Mouse (Mus musculus) hindbrain, embryonic 12.5 days (tissue): ENCODE data around the gene Rbfox1. TPM values are rescaled to one million over a fixed set of nuclear protein-coding genes. Genes with fewer than 3 reads are reported as not detected.

Source experiments
- ATAC-seq: fragments of 200-750 bp; cut with Nextera tagmentation; 2 replicates; pipeline ENCODE4 v1.8.0; 2017; ENCODE audit warnings: moderate TSS enrichment; ENCODE audit not compliant: low FRiP score
- H3K27ac ChIP-seq: fragments of 300-500 bp; sonication (generic); 2 replicates; pipeline ENCODE4 v1.5.1; 2016; ENCODE audit warnings: mild to moderate bottlenecking
- H3K27me3 ChIP-seq: fragments of 300-500 bp; sonication (generic); 2 replicates; pipeline ENCODE4 v1.6.1; 2016; ENCODE audit warnings: mild to moderate bottlenecking
- H3K36me3 ChIP-seq: fragments of 300-500 bp; sonication (generic); 2 replicates; pipeline ENCODE4 v1.6.1; 2016; ENCODE audit warnings: mild to moderate bottlenecking
- H3K4me1 ChIP-seq: fragments of 300-500 bp; sonication (generic); 2 replicates; pipeline ENCODE4 v1.6.1; 2016
- H3K4me2 ChIP-seq: fragments of 300-500 bp; sonication (generic); replicated peaks from 2 replicates; pipeline ENCODE4 v1.6.1; 2016; ENCODE audit warnings: mild to moderate bottlenecking
- H3K4me3 ChIP-seq: fragments of 300-500 bp; sonication (generic); 2 replicates; pipeline ENCODE4 v1.5.1; 2016; ENCODE audit warnings: mild to moderate bottlenecking
- H3K9ac ChIP-seq: fragments of 300-500 bp; sonication (generic); 2 replicates; pipeline ENCODE4 v1.6.1; 2016; ENCODE audit warnings: mild to moderate bottlenecking, moderate library complexity
- H3K9me3 ChIP-seq: fragments of 300-500 bp; sonication (generic); replicated peaks from 2 replicates; pipeline ENCODE4 v1.6.1; 2016; ENCODE audit warnings: mild to moderate bottlenecking
- WGBS: fragments of 180-500 bp; shearing (Covaris S2); methylation state at CpG from one replicate; pipeline ENCODE4 v1.1.7; 2016; 5-methylcytosine and 5-hydroxymethylcytosine counted together
- polyA plus RNA-seq: library from polyadenylated mRNA; unstranded; fragments of >200 nt; fragmentation: Nextera tagmentation; extraction: Ambion mirVana; gene quantifications from 2 replicates; pipeline ENCODE4 v1.2.1, GENCODE M21; 2016

Rbfox1 gene
- polyA plus RNA-seq, 1 experiment from 2014 or later, result 50.1 TPM

GRCm38 (mm10) chr16:6180819-6181218 lies 295.7 kb downstream of the Rbfox1 start:
- Histone ChIP-seq H3K4me1 (no peaks in the 10 kb centered on the region), H3K9ac (no peak overlapping the region), H3K36me3 (no peaks in the 10 kb centered on the region), H3K4me2 (no peak overlapping the region), H3K4me3 (no peak overlapping the region), H3K27me3 (no peaks in the 10 kb centered on the region), H3K9me3 (no peaks in the 10 kb centered on the region), H3K27ac (no peak overlapping the region)
- 89% methylated on average over 9 of the region's 9 CpGs for WGBS
- ATAC-seq, result no peak

GRCm38 (mm10) chr16:6182329-6182728 lies 297.2 kb downstream of the Rbfox1 start:
- Histone ChIP-seq H3K4me3 (no peak overlapping the region), H3K9ac (no peak overlapping the region), H3K4me1 (no peaks in the 10 kb centered on the region), H3K27me3 (no peaks in the 10 kb centered on the region), H3K27ac (no peak overlapping the region), H3K4me2 (no peak overlapping the region), H3K9me3 (no peaks in the 10 kb centered on the region), H3K36me3 (no peaks in the 10 kb centered on the region)
- no peak for ATAC-seq

DNA sequence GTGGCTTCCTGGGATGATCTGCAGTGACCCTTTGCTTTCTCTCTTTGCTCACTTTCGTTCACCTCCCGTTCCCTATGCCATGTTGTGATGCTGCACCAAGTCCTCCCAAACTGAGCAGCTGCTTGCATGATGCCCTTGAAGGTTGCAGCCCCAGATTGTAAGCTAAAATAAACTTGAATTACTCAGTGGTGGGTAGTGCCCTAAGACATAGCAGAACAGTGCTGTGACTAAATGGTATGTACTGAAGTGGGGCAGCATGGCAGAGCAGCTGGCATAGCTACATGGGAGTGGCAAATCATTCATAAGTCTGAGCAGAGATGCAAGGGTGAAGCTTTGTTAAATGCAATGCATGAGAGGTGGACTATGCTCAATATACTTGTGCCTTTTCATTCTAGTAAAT lies 307.2 kb downstream of the Rbfox1 start:
- Histone ChIP-seq H3K27ac (no peak overlapping the region), H3K4me1 (no peaks in the 10 kb centered on the region), H3K4me3 (no peak overlapping the region), H3K4me2 (no peak overlapping the region), H3K27me3 (no peaks in the 10 kb centered on the region), H3K9ac (no peak overlapping the region), H3K36me3 (no peaks in the 10 kb centered on the region), H3K9me3 (no peaks in the 10 kb centered on the region)
- 88% methylated on average over 2 of the region's 2 CpGs for WGBS
- no peak for ATAC-seq

DNA sequence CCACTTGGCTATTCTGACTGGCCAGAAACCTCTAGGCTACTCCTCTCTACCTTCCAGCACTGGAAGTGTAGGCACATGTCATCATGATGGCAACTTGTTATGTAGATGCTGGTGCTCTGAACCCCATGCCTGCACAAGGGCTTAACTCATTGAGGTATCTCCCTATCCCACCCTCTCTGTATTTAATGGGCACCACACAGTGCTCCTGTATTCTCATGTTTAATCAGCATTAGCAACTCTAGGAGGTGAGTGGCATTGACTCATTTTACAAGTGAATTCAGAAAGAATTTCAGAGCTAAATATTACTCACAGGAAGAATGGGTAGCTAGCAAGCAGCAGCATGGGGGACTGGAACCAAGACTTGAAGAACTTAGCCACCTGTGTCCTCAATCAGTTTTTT lies 321.3 kb downstream of the Rbfox1 start:
- ATAC-seq, result no peak
- H3K27me3 ChIP-seq, result no peaks in the 10 kb centered on the region
- no peaks in the 10 kb centered on the region for H3K9me3 ChIP-seq
- H3K36me3 ChIP-seq, result no peaks in the 10 kb centered on the region
- no peak overlapping the region for H3K9ac ChIP-seq
- no peaks in the 10 kb centered on the region for H3K4me1 ChIP-seq
- no peak overlapping the region for H3K4me3 ChIP-seq
- H3K27ac ChIP-seq, result no peak overlapping the region
- H3K4me2 ChIP-seq, result no peak overlapping the region

DNA sequence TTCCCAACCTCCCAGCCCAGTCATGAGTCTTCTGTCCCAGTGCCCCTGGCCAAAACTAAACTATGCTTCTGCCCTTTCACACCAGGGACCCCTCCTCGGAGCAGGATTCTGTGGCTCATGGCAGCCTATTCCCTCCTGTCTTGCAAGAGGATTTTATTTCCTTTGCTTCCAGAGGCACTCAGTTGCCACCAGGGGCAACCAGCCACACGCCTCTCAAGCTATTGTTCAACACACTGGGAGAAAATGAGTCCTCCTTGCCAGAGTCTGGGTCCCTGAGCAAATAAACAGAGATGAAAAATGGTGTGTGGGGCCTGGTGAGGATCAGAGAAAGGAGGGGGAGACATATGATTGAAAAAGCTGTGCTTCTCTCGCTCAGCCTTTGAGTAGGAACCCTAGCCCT lies 327.8 kb downstream of the Rbfox1 start:
- ATAC-seq, result no peak
- Histone ChIP-seq H3K4me1 (no peaks in the 10 kb centered on the region; the same call in 1 of the 2 replicates), H3K9me3 (no peaks in the 10 kb centered on the region), H3K4me2 (no peak overlapping the region), H3K36me3 (no peaks in the 10 kb centered on the region), H3K9ac (no peak overlapping the region), H3K27ac (peak overlapping the region; percentile 68), H3K27me3 (no peaks in the 10 kb centered on the region), H3K4me3 (no peak overlapping the region)
- 21% methylated on average over 3 of the region's 3 CpGs for WGBS

DNA sequence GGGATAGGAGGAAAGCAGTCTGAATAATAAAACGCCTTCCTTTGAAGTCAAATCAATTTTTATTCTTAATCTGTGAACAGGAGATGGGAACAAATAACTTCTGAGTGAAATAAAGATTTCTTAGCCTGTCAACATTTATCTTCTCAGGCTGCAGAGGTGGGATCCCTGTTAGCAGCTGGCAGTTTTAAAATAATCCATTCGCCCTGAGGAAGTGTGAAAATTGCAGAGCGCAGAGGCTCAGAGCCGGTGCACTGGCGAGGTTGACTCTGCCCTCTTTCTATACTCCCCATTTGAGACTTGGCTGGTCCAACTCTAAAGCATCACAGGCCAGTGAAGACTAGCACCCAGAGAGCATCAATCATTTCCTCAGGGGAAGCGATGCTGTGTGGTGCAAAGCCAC lies 342.3 kb downstream of the Rbfox1 start:
- ATAC-seq, result no peak
- Histone ChIP-seq H3K27ac (no peak overlapping the region), H3K9ac (no peak overlapping the region), H3K27me3 (no peaks in the 10 kb centered on the region), H3K36me3 (no peaks in the 10 kb centered on the region), H3K4me2 (no peak overlapping the region), H3K9me3 (no peaks in the 10 kb centered on the region), H3K4me1 (no peaks in the 10 kb centered on the region), H3K4me3 (no peak overlapping the region)
- 68% methylated on average over 6 of the region's 6 CpGs for WGBS

- no peak overlapping the region for H3K4me3 ChIP-seq
- H3K36me3 ChIP-seq, result no peaks in the 10 kb centered on the region
- no peaks in the 10 kb centered on the region for H3K4me1 ChIP-seq
- H3K27me3 ChIP-seq, result no peaks in the 10 kb centered on the region
- 93% methylated on average over 2 of the region's 2 CpGs for WGBS
- no peak for ATAC-seq
- no peaks in the 10 kb centered on the region for H3K9me3 ChIP-seq
- no peak overlapping the region for H3K27ac ChIP-seq
- H3K4me2 ChIP-seq, result no peak overlapping the region
- H3K9ac ChIP-seq, result no peak overlapping the region
Measured at GRCm38 (mm10) chr16:6232966-6233365, 347.8 kb downstream of the Rbfox1 start.

DNA sequence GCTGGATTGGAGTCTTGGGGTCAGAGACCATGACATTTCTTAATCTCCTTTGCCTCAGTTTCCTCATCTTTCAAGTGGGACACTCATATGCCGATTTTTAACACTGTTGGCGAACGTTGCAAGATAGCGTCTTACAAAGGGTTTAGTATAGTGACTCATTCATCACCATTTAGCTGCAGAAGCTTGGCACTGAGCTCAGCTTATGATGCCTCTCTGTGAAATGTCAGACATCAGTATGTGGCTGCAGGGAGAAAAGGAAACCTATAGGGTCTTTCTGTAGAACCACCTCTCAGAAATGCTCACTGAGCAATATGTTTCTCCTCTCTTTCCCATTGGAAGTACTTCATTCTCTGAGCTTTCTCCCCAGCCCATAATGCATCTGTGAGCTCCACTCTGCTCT lies 356.2 kb downstream of the Rbfox1 start:
- no peak overlapping the region for H3K9ac ChIP-seq
- no peaks in the 10 kb centered on the region for H3K4me1 ChIP-seq
- 96% methylated on average over 4 of the region's 4 CpGs for WGBS
- no peaks in the 10 kb centered on the region for H3K9me3 ChIP-seq
- no peaks in the 10 kb centered on the region for H3K36me3 ChIP-seq
- no peak overlapping the region for H3K4me3 ChIP-seq
- no peak overlapping the region for H3K27ac ChIP-seq
- H3K4me2 ChIP-seq, result no peak overlapping the region
- H3K27me3 ChIP-seq, result no peaks in the 10 kb centered on the region
- ATAC-seq, result no peak

GRCm38 (mm10) chr16:6242468-6242867 lies 357.3 kb downstream of the Rbfox1 start:
- Histone ChIP-seq H3K27me3 (no peaks in the 10 kb centered on the region), H3K27ac (no peak overlapping the region), H3K4me2 (no peak overlapping the region), H3K4me3 (no peak overlapping the region), H3K9ac (no peak overlapping the region), H3K4me1 (no peaks in the 10 kb centered on the region), H3K36me3 (no peaks in the 10 kb centered on the region), H3K9me3 (no peaks in the 10 kb centered on the region)
- 79% methylated on average over 3 of the region's 3 CpGs for WGBS
- no peak for ATAC-seq

- Histone ChIP-seq H3K4me1 (no peaks in the 10 kb centered on the region), H3K9ac (no peak overlapping the region), H3K4me2 (no peak overlapping the region), H3K9me3 (no peaks in the 10 kb centered on the region), H3K36me3 (no peaks in the 10 kb centered on the region), H3K27ac (no peak overlapping the region), H3K27me3 (no peaks in the 10 kb centered on the region), H3K4me3 (no peak overlapping the region)
- WGBS, result 44% methylated on average over 4 of the region's 4 CpGs
- ATAC-seq, result no peak
Measured at GRCm38 (mm10) chr16:6247569-6247968, 362.4 kb downstream of the Rbfox1 start.

GRCm38 (mm10) chr16:6264557-6264956 lies 379.4 kb downstream of the Rbfox1 start:
- ATAC-seq, result no peak
- Histone ChIP-seq H3K4me2 (no peak overlapping the region), H3K36me3 (no peaks in the 10 kb centered on the region)

DNA sequence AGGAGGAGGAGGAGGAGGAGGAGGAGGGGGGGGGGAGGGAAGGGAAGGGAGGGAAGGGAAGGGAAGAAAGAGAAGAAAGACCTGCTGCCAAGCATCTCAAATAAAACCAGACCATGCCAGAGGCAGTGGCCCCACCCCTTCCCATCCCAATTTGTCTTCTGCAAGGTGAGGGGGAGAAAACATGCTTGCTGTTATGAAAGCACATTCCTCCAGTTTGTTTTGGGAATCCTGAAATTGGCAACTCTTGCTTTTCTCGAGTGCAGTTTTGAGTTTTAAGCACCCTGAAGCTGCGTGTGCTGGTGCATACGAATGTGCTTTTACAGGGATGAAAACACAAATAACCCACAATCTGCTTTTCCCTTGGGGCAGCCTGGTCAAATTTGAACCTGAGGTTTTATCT lies 380.5 kb downstream of the Rbfox1 start:
- 88% methylated on average over 3 of the region's 3 CpGs for WGBS
- no peaks in the 10 kb centered on the region for H3K27me3 ChIP-seq
- no peak overlapping the region for H3K27ac ChIP-seq
- H3K4me2 ChIP-seq, result no peak overlapping the region
- H3K36me3 ChIP-seq, result no peaks in the 10 kb centered on the region
- no peak for ATAC-seq
- H3K4me3 ChIP-seq, result no peak overlapping the region
- no peak overlapping the region for H3K9ac ChIP-seq
- no peaks in the 10 kb centered on the region for H3K4me1 ChIP-seq
- H3K9me3 ChIP-seq, result no peaks in the 10 kb centered on the region

More at GRCm38 (mm10) chr16:6264557-6264956, 379.4 kb downstream of the Rbfox1 start:
- no peak overlapping the region for H3K9ac ChIP-seq
- 65% methylated on average over 8 of the region's 8 CpGs for WGBS
- no peaks in the 10 kb centered on the region for H3K27me3 ChIP-seq
- no peaks in the 10 kb centered on the region for H3K4me1 ChIP-seq
- no peak overlapping the region for H3K27ac ChIP-seq
- no peak overlapping the region for H3K4me3 ChIP-seq
- no peaks in the 10 kb centered on the region for H3K9me3 ChIP-seq

DNA sequence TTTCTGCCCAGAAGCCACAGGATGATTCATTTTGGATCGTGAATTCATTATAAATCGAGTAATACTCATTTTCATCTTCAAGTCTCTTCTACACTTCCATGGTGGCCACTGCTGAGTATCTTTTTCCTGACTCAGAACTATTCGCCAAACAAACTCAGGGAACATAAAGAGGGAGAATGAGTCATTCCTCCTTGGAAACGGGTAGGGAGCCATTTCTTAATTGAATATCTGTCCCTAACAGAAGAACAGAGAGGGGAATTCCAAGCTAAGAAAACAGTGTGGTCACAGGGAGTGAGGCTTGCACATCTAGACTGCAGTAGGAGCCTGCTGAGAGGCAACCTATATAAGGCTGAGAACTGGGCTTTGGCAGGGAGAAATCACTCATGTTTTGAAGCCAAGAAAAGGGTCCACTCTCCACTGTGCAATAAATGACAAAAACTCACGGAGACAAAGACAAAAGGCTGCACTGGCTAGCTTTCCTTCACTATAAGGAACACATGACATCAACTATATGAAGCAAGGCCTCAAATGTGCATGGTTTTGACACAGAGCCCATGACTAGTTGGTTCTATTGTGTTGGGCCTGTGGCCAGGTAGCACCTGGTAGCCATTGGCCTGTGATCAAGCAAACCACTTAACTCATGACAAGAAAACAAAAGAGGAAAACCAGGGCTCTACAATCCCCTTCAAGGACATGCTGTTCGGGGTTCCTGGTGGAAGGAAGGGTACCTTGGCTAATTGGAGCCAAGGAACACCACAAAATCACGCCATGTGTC lies 386.6 kb downstream of the Rbfox1 start:
- ATAC-seq, result no peak
- 83% methylated on average over 7 of the region's 7 CpGs for WGBS

More for the DNA sequence above, 386.6 kb downstream of the Rbfox1 start:
- H3K27ac ChIP-seq, result no peak overlapping the region
- no peak overlapping the region for H3K4me2 ChIP-seq
- no peaks in the 10 kb centered on the region for H3K9me3 ChIP-seq
- H3K9ac ChIP-seq, result no peak overlapping the region
- no peaks in the 10 kb centered on the region for H3K27me3 ChIP-seq
- H3K4me1 ChIP-seq, result no peaks in the 10 kb centered on the region
- H3K36me3 ChIP-seq, result no peaks in the 10 kb centered on the region
- no peak overlapping the region for H3K4me3 ChIP-seq
